Mouse (Mus musculus) gastrocnemius, postnatal 10 days (tissue): ENCODE results near the gene Aldh3a1. TPM values are rescaled to one million over a fixed set of nuclear protein-coding genes. Genes with fewer than 3 reads are reported as not detected.

Source experiments
- DNase-seq: peaks from one replicate; pipeline ENCODE4 v3.0.0; 2021; ENCODE audit warnings: mixed read lengths
- total RNA-seq, 2 experiments: library from RNA; stranded (reverse); gene quantifications; 2 replicates each; pipeline ENCODE4 v1.2.3; 2021

The Aldh3a1 gene
- total RNA-seq, 2 experiments from 2014 or later: 0.23 to 0.34 TPM

DNA sequence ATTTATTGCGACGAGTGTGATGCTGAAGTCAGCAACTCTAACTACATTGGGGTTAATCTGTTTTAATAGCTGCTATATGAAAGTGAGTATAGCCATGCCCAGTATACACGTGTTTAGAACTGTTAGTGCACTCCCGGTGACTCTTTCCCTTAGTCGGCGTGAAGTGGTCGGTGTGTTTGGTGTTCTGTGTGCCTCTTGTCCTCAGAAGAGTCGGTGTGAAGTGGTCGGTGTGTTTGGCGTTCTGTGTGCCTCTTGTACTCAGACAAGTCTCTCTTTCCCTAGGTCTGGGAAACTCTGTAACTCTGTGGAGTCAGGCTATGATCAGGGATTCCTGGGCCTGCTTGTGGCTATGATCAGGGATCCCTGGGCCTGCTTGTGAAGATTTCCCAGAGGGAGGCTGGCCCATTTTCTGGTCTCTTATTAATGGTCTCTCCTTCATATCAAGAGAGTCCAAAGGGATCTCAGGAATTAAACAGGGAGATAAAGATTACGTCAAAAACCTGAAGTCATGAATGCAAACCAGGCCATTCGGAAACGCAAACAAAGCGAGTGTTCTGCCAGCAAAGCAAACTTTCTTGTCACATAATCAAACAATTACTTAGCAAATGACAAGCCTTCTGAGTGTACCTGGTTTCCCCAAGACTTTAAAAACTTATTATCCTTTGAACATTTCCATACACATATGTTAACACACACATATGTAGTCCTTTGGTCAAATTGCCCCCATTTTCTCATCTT lies 10.6 kb upstream of the Aldh3a1 start:
- no peak for DNase-seq

GRCm38 (mm10) chr11:61197935-61198334 lies 9.4 kb upstream of the Aldh3a1 start:
- DNase-seq: no peak

DNA sequence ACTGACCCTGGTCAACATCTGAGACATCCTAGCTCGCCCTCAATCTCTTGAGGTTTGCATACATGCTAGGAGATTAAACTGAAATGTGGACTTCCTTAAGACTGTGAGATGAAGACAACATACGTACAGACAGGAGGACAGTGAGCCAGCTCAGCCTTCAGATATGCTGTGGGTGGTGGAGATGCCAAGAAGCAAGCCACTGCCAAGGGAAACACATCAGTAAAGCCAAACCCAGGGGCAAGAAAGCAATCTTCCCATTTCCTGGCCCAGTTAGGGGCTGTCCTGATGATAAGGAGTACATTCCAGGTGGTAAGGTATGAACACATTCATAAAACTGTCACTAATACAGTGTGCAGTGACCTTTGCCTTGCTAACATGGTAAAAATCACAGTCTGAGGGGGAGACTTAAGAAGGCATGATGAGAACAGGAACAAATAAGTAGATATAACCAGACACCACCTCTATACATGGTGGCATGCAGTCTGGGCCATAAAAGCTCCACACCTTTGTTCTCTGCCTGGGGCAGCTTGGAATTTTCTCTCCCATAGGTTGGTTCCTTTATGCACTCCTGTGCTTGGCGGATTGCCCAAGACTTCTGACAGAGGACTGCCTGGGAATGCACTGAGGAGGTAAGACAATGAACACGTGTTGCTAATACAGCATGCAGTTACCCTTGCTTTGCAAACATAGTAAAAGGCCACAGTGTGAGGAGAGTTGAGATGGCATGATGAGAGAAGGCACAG lies 7.5 kb upstream of the Aldh3a1 start:
- DNase-seq: no peak

DNA sequence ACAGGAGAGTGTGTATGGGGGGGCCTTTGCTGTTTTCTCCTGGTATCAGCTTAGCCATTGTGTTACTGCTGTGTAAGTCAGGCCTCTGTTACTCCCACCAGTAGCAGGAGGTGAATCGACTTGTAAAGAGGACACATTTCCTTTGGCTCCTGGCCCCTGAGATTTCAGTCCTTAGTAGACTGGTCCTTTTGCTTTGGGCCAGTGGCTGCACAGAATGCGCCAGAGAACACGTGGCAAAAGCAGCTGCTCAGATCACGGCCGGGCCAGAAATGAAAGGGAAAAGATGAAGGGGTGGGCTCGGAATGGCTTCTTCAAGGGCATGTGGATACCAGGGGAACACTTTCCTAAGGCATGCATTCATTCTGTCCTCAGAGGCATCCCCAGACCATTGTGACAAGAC lies 5.2 kb upstream of the Aldh3a1 start:
- DNase-seq: no peak

- DNase-seq: no peak
Measured at GRCm38 (mm10) chr11:61202810-61203209, 4.5 kb upstream of the Aldh3a1 start.

GRCm38 (mm10) chr11:61205167-61205950 lies 2.0 kb upstream of the Aldh3a1 start:
- no peak for DNase-seq

DNA sequence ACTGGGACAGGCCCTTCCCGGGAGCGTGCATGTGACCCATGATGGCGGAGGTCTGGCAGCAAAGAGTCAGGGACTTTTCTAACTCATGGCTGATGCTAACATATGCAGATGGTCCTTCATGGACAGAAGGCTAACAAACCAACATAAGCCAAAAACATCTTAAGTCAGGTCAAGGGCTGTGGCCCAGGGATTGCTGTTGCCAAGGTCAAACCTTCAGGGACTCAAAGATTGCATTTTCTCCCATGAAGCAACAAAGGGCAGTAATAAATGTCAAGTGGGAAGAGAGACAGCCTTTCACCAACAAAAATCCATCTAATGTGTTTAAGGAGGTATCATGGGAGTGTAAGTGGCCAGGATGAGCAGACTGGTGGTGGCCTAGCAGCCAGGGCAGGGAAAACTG lies 1.2 kb upstream of the Aldh3a1 start:
- no peak for DNase-seq

- no peak for DNase-seq
Measured at GRCm38 (mm10) chr11:61208316-61208715, 979 bp downstream of the Aldh3a1 start.

- DNase-seq: no peak
Measured at GRCm38 (mm10) chr11:61212102-61212501, 4.8 kb downstream of the Aldh3a1 start.

DNA sequence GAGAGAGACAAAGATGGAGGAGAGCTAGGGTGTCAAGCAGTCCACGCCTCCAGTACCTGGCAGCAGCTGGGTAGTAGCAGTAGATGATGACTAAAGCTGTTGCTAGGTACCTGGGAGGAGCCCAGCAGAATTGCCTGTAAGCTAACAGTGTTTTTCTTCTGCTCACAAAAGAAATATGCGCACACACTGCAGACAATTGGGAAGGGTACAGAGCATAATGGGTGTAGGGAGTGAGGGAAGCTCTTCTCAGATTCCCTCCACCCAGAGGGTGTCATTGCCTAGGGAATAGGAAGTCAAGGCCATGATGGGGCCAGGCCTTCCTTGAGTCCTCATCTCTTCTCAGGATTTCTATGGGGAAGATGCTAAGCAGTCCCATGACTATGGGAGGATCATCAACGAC lies 8.6 kb downstream of the Aldh3a1 start:
- no peak for DNase-seq

GRCm38 (mm10) chr11:61220156-61220881 lies 13.0 kb downstream of the Aldh3a1 start:
- no peak for DNase-seq

GRCm38 (mm10) chr11:61222007-61222406 lies 14.7 kb downstream of the Aldh3a1 start:
- no peak for DNase-seq

DNA sequence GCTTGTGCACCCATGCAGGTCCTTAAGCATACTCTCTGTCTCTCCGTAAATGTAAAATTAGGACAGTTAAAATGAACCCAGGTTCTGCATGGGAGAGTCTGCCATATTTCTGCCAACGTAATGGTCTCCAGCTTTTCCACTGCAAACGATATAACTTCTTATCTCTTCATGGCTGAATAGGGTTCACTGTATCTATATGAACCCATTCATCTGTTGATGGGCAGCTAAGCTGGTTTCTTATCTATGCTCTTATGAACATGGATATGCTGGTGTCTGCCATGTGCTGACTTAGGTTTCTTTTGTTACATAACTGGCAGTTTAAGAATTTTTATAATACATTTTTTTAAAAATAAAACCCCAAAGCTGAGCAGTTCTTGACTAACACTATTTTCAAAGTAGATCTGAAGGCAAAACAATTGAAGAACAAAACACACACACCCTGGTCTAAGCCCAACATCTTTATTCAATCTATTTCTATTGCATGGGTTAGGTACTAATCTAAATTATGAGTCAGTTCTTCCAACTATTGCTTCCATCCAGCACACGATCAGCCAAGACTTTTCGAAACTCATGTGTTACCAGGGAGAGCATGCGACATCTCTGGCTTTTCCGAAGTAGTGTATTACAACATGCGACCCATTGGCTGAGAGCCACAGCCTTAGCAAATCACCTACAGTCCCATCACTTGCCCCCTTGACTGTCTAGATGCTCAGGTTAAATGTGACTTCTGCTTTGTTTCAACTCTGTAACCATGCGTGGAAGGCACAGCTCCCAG lies 15.8 kb downstream of the Aldh3a1 start:
- DNase-seq: no peak

DNA sequence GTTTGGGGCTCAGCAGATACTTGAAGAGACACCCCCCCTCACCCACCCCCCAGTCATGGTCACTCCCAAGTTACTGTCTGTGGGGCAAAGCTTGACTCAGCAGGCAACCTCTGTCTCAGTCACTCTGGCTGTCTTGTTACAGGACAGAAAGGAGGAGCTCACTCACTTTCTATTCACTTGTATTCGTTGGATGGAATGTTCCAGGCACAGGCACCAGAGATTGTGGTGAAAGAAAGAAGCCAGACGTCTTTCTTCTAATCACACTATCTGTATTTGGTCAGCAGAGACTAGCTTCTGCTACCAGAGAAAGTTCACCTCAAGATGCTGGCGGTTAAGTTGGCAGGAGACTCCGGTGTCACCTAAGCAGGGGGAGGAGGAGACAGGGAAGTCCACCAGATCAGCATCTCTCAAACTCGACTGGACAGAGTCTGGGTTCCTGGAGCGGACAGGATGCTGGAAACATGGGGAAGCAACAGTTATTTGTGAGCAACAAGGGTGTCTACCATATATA lies 17.0 kb downstream of the Aldh3a1 start:
- DNase-seq: no peak

GRCm38 (mm10) chr11:61224907-61225306 lies 17.6 kb downstream of the Aldh3a1 start:
- DNase-seq: no peak

DNA sequence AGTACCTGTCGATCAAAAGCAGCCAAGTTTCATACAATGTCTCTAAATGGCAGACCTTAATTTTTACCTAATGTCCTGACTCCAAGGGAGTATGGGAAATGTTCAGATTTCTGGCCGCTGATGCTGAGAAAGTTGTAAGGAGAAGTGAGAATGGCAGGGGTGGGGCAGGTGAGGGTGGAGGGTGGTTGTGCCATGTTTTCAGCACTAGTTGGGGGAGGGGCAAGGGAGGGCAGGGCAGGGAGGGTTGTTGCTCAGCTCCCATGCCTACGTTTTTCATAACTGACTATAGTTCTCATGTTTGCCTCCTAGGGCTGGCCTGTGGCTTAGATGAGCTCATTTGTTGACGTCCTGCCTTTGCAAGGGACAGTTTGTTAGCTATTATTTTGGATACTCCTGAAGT lies 18.2 kb downstream of the Aldh3a1 start:
- no peak for DNase-seq

DNA sequence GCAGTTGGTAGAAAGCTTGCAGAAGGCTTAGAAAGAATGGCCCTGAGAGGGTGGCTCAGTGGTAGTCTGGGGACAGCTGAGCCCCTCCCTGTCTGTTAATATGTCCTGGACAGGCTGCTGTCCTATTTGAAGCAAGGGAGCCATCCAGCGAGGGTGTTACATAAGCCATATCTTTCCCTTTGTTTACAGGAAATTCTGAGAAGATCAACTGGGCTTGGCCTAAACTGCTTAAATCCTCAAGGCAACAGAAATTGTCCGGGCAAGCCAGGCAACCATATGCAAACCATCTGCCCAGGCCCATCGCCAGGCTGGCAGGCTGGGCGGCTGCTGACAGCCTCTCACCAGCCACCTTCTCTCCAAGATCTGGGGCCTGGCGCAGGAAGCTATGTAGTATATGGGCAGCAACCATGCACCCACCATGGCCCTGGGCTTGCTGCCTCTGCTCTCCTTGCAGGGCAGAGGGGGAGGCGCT lies 18.6 kb downstream of the Aldh3a1 start:
- DNase-seq: peak; percentile 40

GRCm38 (mm10) chr11:61227816-61228215 lies 20.5 kb downstream of the Aldh3a1 start:
- no peak for DNase-seq

GRCm38 (mm10) chr11:61228406-61228805 lies 21.1 kb downstream of the Aldh3a1 start:
- no peak for DNase-seq

DNA sequence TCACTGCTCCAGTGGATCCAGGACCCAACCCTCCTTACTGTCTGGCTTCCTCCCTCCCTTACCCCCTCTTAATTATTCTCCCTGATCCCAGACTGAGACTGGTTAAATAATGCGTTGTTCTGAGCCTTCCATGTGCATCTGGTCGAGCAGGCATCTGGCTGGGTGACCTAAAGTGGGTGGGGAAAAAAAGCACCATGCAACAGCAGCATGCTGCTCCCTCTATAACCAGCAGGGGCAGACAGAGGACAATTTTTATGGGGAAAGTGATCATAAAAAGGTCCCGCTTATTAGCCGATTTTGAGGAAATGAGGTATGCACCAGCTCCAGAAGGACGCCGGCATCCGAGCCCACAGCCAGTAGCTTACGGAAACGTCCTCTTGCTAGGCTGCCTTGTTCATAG lies 24.0 kb downstream of the Aldh3a1 start:
- peak; percentile 64 for DNase-seq

- no peak for DNase-seq
Measured at GRCm38 (mm10) chr11:61234174-61234573, 26.8 kb downstream of the Aldh3a1 start.
